Mouse (Mus musculus) midbrain, embryonic 16.5 days (tissue): ENCODE data around the gene Pde4d. TPM values are rescaled to one million over a fixed set of nuclear protein-coding genes. Genes with fewer than 3 reads are reported as not detected.

ENCODE experiments used
- ATAC-seq: fragments of 200-750 bp; cut with Nextera tagmentation; 2 replicates; pipeline ENCODE4 v1.8.0; 2017; ENCODE audit warnings: moderate TSS enrichment
- H3K27ac ChIP-seq: fragments of 300-500 bp; sonication (generic); 2 replicates; pipeline ENCODE4 v1.5.1; 2014; ENCODE audit warnings: mild to moderate bottlenecking, low read length, mixed read lengths
- H3K27me3 ChIP-seq: fragments of 300-500 bp; sonication (generic); 2 replicates; pipeline ENCODE4 v1.6.1; 2014; ENCODE audit warnings: low read depth, low read length, mixed read lengths; ENCODE audit not compliant: control insufficient read depth, insufficient read depth
- H3K36me3 ChIP-seq: fragments of 300-500 bp; sonication (generic); 2 replicates; pipeline ENCODE4 v1.6.1; 2014; ENCODE audit warnings: mild to moderate bottlenecking, low read length, moderate library complexity, mixed read lengths; ENCODE audit not compliant: control insufficient read depth, insufficient read depth
- H3K4me1 ChIP-seq: fragments of 300-500 bp; sonication (generic); 2 replicates; pipeline ENCODE4 v1.6.1; 2014; ENCODE audit warnings: mild to moderate bottlenecking, low read length, mixed read lengths; ENCODE audit not compliant: control insufficient read depth, insufficient read depth
- H3K4me2 ChIP-seq: fragments of 300-500 bp; sonication (generic); 2 replicates; pipeline ENCODE4 v1.6.1; 2014; ENCODE audit warnings: mild to moderate bottlenecking, low read length, mixed read lengths
- H3K4me3 ChIP-seq: fragments of 300-500 bp; sonication (generic); 2 replicates; pipeline ENCODE4 v1.5.1; 2014; ENCODE audit warnings: low read depth, mild to moderate bottlenecking, low read length, moderate library complexity, mixed read lengths
- H3K9ac ChIP-seq: fragments of 300-500 bp; sonication (generic); 2 replicates; pipeline ENCODE4 v1.6.1; 2014; ENCODE audit warnings: low read depth, low read length, mixed read lengths
- H3K9me3 ChIP-seq: fragments of 300-500 bp; sonication (generic); replicated peaks from 2 replicates; pipeline ENCODE4 v1.6.1; 2014; ENCODE audit warnings: mild to moderate bottlenecking, low read length, mixed read lengths; ENCODE audit not compliant: control insufficient read depth, poor library complexity, severe bottlenecking
- WGBS: fragments of 180-500 bp; shearing (Covaris S2); extraction: QIAGEN DNeasy Blood & Tissue Kit; methylation state at CpG from one replicate; pipeline ENCODE4 v1.1.7; 2014; 5-methylcytosine and 5-hydroxymethylcytosine counted together
- polyA plus RNA-seq: library from polyadenylated mRNA; unstranded; fragments of >200 nt; fragmentation: Nextera tagmentation; extraction: Ambion mirVana; gene quantifications from 2 replicates; pipeline ENCODE4 v1.2.1, GENCODE M21; 2015

The Pde4d gene
- polyA plus RNA-seq, 1 experiment from 2014 or later, result 22.6 TPM

DNA sequence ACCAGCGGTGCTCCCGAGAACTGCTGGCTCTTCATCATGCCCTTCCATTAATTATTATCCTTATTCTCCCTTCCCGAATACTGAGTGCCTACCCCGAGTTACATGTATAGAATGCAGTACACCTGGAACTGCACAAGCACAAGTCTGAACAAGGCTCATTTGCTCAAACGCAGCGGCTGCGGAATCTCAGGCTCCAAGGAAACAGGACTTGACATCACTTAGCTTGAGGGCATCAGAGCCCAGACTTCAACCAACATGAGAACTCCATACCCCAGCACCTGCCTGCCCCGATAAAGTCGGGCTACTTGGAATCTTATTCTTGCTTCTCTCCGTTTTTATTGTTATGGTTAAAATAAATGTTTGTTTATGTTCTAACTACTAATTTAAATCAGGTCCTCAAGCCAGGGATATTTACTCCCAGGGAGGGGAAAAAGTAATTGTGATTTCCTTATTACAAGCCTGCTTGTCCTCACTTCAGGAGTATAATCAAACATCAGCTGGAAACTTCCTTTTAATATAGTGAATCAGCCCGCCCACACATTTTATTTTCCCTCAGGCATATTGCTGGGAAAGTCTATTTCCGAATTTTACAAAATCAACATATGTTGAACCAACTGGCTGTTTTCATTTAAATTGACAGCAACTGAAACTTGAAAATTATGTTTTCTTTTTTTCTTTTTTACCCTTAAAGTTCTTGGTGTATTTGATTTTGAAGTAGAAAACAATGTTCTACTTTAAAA, 849.9 kb downstream of the Pde4d start:
- H3K4me3 ChIP-seq, result no peak overlapping the region
- no peaks in the 10 kb centered on the region for H3K36me3 ChIP-seq
- no peaks in the 10 kb centered on the region for H3K9me3 ChIP-seq
- peaks cover 7% of the 10 kb centered on the region for H3K4me1 ChIP-seq
- 90% methylated on average over 12 of the region's 12 CpGs for WGBS
- H3K4me2 ChIP-seq, result no peak overlapping the region
- H3K27ac ChIP-seq, result no peak overlapping the region
- no peak for ATAC-seq
- no peaks in the 10 kb centered on the region for H3K27me3 ChIP-seq
- H3K9ac ChIP-seq, result no peak overlapping the region

GRCm38 (mm10) chr13:109312542-109312941, 862.8 kb downstream of the Pde4d start:
- Histone ChIP-seq H3K9me3 (no peaks in the 10 kb centered on the region), H3K27ac (no peak overlapping the region), H3K4me1 (no peaks in the 10 kb centered on the region), H3K4me2 (no peak overlapping the region), H3K27me3 (no peaks in the 10 kb centered on the region), H3K4me3 (no peak overlapping the region), H3K9ac (no peak overlapping the region), H3K36me3 (no peaks in the 10 kb centered on the region)
- no peak for ATAC-seq
- 56% methylated on average over 7 of the region's 7 CpGs for WGBS

DNA sequence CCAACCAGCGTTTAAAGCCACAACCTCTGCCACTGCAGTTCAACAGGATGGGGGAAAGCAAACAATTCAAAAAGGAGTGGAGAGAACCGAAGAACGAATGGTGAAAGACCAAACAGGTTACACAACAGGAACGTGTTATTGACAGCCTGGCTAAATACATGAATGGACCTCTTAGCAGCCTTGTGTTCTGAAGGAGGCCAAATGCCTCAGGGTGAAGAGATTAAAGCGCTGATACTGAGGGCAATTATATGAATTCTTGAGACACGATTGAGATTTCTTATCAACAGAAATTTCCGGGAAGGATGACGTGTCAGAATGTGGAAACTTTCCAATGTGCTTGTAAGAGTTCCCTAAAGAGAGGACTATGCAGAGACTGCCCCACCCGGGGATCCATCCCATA, 865.9 kb downstream of the Pde4d start:
- WGBS, result 81% methylated on average over 9 of the region's 9 CpGs
- no peaks in the 10 kb centered on the region for H3K4me1 ChIP-seq
- no peaks in the 10 kb centered on the region for H3K36me3 ChIP-seq
- H3K4me2 ChIP-seq, result no peak overlapping the region
- no peaks in the 10 kb centered on the region for H3K9me3 ChIP-seq
- ATAC-seq, result no peak
- no peak overlapping the region for H3K4me3 ChIP-seq
- no peaks in the 10 kb centered on the region for H3K27me3 ChIP-seq
- no peak overlapping the region for H3K9ac ChIP-seq
- no peak overlapping the region for H3K27ac ChIP-seq

DNA sequence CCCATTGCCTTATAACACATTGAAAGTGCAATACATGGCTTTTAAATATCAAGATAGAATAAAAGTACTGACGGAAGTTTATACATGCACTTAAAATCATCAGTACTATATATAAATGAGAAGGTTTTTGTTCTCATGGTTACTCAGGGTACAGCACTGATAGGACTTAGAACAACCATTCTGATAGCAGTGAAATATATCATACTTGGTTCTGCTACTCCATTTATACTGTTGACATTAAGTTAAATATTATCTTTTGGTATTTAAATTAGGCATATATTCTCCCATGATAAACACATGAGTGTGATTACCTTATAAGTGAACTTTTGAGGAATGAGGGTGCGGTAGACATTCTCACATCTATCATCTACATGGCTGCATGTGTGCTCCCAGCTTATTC, 867.9 kb downstream of the Pde4d start:
- Histone ChIP-seq H3K9ac (no peak overlapping the region), H3K27ac (no peak overlapping the region), H3K4me2 (no peak overlapping the region), H3K27me3 (no peaks in the 10 kb centered on the region), H3K9me3 (no peaks in the 10 kb centered on the region), H3K4me3 (no peak overlapping the region), H3K36me3 (no peaks in the 10 kb centered on the region), H3K4me1 (no peaks in the 10 kb centered on the region)
- no peak for ATAC-seq
- 98% methylated on average over 2 of the region's 2 CpGs for WGBS

- ATAC-seq, result no peak
- Histone ChIP-seq H3K4me3 (no peak overlapping the region), H3K36me3 (no peaks in the 10 kb centered on the region), H3K9ac (no peak overlapping the region), H3K9me3 (no peaks in the 10 kb centered on the region), H3K27ac (no peak overlapping the region), H3K27me3 (no peaks in the 10 kb centered on the region), H3K4me2 (no peak overlapping the region), H3K4me1 (no peaks in the 10 kb centered on the region)
- WGBS, result 87% methylated on average over 3 of the region's 3 CpGs
Measured at GRCm38 (mm10) chr13:109318434-109318998, 868.8 kb downstream of the Pde4d start.

DNA sequence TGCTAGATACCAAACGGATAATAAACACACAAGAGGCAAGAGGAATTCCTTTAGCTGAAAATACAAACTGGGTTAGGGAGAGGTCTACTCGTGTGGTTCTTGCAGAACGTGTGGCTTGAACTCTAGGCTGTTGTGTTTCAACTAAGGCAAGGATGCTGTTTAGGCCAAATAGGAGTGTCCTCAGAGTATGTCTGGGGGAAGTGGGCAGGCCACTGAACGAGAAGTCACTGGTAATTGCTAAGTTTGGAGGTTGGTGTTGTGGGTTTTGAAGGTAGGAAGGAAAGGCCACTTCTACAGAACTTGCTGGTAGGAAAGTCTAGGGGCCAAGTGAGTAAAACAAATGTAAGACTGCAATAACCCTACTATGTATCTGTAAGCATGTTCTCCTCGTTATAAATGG, 876.3 kb downstream of the Pde4d start:
- no peak overlapping the region for H3K27ac ChIP-seq
- no peak overlapping the region for H3K4me2 ChIP-seq
- H3K4me1 ChIP-seq, result no peaks in the 10 kb centered on the region
- H3K36me3 ChIP-seq, result no peaks in the 10 kb centered on the region
- no peak overlapping the region for H3K4me3 ChIP-seq
- H3K9ac ChIP-seq, result no peak overlapping the region
- WGBS, result 89% methylated on average over 5 of the region's 5 CpGs
- H3K27me3 ChIP-seq, result no peaks in the 10 kb centered on the region
- H3K9me3 ChIP-seq, result no peaks in the 10 kb centered on the region
- no peak for ATAC-seq

DNA sequence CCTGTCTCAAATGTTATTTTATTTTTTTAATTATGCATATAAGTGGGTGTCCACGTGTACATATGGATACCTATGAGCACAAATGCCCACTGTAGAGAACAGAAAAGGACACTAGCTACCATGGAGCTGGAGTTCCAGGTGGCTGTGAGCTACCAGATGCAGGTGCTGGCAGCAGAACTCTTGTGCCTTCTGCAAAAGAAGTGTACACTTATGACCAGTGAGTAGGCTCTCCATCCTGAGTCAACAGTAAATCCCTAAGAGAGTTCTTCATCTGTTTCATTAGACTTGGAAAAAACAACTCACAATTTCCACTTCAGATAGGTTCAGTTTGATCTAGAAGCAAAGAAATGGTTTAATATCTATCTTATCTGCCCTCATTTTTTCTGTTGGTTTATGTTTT, 881.8 kb downstream of the Pde4d start:
- WGBS, result 57% methylated on average over 1 of the region's 1 CpGs
- Histone ChIP-seq H3K36me3 (no peaks in the 10 kb centered on the region), H3K4me1 (no peaks in the 10 kb centered on the region), H3K9ac (no peak overlapping the region), H3K27ac (no peak overlapping the region), H3K27me3 (no peaks in the 10 kb centered on the region), H3K4me2 (no peak overlapping the region), H3K9me3 (no peaks in the 10 kb centered on the region), H3K4me3 (no peak overlapping the region)
- ATAC-seq, result no peak

GRCm38 (mm10) chr13:109341902-109342301, 892.2 kb downstream of the Pde4d start:
- no peak for ATAC-seq

DNA sequence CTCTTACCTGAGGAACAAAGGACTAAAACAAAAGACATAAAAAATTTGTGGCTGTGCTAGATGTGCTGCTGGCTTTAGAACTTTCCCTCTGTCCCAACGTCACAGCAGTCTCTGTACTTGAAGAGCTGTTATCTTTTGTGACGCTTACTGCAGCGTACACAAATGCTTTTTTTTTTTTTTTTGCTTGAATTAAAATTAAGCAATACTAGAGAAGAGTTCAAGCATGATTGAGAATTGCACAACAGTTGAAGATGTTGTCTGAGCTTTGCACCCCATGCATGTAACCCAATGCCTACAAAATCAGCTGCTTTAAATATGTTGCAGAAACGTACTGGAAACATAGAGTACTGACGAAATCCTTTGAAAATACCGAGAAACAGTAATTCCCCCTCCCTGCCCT, 892.7 kb downstream of the Pde4d start:
- H3K9ac ChIP-seq, result no peak overlapping the region
- no peaks in the 10 kb centered on the region for H3K9me3 ChIP-seq
- H3K4me2 ChIP-seq, result no peak overlapping the region
- H3K36me3 ChIP-seq, result no peaks in the 10 kb centered on the region
- 46% methylated on average over 6 of the region's 6 CpGs for WGBS
- no peak for ATAC-seq
- no peak overlapping the region for H3K27ac ChIP-seq
- no peak overlapping the region for H3K4me3 ChIP-seq
- no peaks in the 10 kb centered on the region for H3K27me3 ChIP-seq
- peaks cover 8% of the 10 kb centered on the region for H3K4me1 ChIP-seq

More at GRCm38 (mm10) chr13:109341902-109342301, 892.2 kb downstream of the Pde4d start:
- 45% methylated on average over 3 of the region's 3 CpGs for WGBS
- no peak overlapping the region for H3K4me3 ChIP-seq
- no peaks in the 10 kb centered on the region for H3K27me3 ChIP-seq
- H3K4me1 ChIP-seq, result peaks cover 8% of the 10 kb centered on the region
- no peak overlapping the region for H3K27ac ChIP-seq
- H3K9ac ChIP-seq, result no peak overlapping the region
- no peaks in the 10 kb centered on the region for H3K36me3 ChIP-seq
- no peaks in the 10 kb centered on the region for H3K9me3 ChIP-seq
- H3K4me2 ChIP-seq, result no peak overlapping the region
